Mouse (Mus musculus) heart, adult 18-20 months (tissue): ENCODE results near the gene P2rx7. TPM values are rescaled to one million over a fixed set of nuclear protein-coding genes. Genes with fewer than 3 reads are reported as not detected.

Source experiments
- DNase-seq, 2 experiments: peaks; one replicate each; pipeline ENCODE4 v3.0.0; 2021 to 2022; ENCODE audit warnings: mixed read lengths in 1 of 2
- total RNA-seq, 2 experiments: library from RNA; stranded (reverse); gene quantifications; 2 replicates each; pipeline ENCODE4 v1.2.3; 2021

Gene P2rx7
- total RNA-seq, 2 experiments from 2014 or later = 2.9 to 3.1 TPM

DNA sequence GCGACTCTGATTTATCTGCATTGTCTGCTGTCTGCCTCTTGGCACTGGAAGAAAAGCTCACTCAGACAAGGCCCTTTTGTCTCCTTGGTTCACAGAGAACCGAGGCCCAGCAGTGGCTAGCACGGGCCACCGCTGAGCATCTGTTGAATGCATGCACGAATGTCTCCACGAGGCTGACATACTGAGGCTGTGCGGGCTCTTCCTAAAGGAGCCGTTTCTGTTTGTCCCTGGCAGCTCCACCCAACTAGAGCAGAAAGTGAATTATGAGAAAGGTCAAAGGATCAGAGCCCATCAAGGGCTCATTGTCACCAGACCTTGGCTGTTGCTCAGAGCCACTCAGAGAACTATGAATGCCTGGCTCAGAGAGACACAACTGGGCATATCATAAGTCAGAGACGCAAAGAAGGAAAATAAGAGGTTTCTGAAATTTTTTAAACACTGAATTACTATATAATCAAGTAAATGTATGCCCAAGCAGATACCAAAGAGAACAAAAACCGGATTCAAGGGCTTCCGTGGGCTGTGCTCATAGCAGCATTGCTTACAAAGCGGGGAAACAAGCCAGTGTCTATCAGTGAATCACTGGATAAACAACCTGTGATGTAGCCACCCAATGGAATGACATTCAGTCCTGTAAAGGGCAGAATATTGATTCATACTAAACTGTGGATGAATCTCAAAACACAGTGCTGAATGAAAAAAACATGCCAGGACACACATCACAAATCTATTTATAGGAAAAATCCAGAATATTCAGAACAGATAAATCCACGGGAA is 49.9 kb downstream of the P2rx7 start:
- peak in 1 of 2 experiments; percentile 30 for DNase-seq

DNA sequence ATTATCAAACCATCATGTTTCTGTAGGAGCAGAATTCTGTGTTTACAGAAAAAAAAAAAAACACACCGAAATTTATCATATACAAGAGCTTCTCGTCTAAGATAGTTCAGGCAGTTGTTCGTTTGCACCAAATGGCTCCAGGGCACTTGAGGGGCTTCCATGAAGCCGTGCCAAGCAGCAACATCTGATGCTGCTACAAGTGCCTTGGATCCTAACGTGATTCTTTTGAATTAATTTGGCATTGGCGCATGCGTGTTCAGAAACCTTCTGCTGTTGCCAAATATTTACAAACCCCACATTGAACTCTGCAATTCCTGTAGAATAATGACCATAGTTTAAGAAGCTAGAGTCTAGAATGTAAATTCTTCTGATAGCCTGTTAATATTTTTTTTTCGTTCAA is 51.8 kb downstream of the P2rx7 start:
- no peak for DNase-seq

DNA sequence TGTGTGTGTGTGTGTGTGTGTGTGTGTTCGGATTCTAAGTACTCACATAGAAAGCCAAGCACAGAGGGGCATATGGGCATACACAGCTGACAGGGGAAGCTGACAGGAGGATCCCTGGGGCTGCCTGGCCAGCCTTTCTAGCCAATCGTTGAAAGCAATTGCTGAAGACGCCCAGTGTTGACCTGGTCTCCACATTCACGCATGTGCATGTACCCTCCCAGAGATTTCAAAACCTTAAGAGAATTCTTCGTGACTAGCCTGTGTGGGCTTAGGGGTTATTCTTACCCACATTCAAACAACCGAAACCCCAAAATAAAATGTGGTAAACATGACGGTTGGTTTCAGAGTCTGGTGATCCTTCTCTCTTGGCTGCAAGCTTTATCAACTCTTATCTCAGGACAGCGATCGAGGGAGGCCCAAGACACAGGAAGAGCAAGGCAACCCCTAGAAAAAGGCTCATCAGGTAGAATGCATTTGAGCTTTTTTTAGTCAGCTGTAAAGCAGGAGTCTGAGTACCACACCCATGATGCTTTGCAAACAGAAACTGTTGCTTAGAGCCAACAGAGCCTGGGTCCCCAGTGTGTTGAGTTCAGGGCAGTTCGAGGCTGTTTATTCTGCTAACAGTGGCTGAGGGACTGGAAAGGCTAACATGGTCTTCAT is 54.5 kb downstream of the P2rx7 start:
- DNase-seq = peak in 1 of 2 experiments; percentile 39

DNA sequence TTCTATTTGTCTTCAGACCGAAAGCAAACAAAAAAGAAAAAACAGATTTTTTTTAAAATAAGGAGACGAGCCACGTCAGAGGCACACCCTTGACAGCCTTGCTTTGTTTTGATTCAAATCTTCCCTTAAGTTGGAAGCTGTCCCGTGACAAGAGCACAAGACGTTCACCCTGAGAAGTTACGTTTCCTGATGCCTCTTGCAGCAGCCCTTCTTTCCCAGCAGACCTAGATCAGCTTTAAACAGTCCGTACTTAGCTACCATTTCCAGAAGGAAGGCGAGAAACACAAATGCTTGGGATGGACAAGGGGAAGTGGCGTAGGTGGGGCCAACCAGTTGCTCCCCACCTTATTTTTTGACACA is 55.0 kb downstream of the P2rx7 start:
- DNase-seq = peak; percentile 39 to 45

DNA sequence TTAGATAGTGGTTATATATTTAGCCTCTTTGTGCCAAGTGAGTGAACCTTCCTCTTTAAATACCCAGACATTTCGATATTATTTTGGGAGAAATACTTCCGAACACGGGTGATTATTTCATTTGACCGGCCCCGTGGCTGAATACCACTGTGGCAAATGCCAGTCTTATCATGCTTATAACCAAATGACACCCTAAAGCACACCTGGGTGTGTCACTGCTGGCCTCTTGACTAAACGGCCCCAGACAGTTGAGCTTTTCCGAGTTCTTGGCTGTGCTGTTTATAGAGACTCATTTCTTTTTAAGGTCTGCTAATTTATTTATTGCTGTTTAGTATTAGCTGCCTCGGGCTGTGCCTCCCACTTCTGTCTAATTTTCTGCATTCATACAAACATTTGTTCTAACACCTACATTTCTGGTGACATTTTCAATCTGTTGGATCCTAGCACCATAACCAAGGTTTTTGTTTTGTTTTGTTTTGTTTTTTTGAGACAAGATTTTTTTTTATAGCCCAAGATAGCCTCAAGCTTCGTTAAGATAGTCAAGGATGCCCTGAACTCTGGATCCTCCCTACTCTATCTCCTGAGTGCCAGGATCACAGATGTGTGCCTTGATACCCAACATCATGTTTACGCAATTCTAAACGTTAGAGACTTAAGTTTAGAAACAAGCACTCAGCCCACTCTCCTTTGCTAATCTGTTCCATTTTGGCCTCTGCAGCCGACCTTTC is 56.6 kb downstream of the P2rx7 start:
- no peak for DNase-seq

DNA sequence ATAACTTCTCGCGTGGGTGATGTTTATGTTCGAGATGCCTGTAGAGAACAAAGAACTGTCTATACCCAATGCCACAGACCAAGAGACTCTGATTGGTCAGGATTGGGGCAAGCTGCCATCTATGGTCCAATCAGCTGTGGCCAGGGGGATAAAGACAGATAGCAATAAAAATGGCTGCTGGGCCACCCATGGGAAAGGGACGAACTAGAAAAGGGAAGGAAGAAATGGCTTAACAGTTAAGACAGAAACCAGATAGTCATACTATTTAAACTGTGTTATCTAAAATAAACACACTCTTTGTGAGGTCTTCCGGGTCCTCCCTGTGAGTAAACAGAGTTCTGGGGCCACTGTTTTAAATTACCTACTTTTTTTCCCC is 57.1 kb downstream of the P2rx7 start:
- DNase-seq = no peak

DNA sequence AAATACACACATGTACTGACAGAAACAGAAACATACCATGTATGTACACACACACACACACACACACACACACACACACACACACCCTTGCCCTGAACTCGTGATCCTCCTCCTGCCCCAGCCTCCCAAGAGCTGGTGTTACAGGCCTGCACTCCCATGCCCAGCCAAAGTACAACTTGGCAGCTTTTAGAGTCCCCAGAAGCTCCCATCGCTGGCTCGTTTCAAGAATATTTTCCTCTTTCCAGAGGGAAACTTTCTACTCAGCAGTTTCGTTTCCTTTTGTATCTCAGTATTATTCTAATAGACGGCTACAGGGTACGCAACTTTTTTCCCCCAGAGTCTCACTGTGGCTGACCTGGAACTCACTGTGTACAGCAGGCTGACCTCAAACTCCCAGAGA is 58.4 kb downstream of the P2rx7 start:
- peak in 1 of 2 experiments; percentile 57 for DNase-seq

DNA sequence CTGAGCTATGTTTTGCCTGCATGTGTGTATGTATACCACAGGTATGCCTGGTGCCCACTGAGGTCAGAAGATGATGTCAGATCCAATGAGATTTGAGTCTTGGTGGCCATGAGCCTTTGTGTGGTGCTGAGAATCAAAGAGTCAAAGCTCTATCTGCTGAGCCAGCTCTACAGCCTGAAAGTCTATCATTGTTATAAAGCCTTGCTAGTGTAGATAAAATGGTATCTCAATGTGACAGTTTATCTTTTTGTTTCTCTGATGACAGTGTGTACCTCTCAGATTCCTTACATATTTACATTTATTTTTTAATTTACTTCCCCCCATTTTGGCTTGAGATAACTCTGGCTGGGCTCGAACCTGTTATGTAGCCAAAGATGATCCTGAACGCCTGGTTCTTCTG is 59.9 kb downstream of the P2rx7 start:
- DNase-seq = no peak

DNA sequence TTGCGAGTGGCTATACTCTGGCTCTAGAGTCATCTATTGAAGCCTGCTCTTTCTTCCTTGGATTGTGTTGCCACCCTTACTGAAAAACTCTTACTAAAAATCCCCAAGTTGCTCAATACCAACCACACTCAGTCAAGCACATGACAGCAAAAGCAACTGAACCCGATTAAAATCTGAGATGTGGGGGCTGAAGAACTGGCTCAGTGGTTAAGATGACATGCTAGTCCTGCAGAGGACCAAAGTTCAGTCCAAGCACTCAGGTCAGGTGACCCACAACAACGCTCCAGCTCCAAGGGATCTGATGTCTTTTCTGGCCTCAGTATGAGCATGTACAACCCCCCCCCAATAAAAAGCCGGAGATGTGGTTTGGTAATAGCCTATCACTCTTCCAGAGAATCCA is 60.9 kb downstream of the P2rx7 start:
- no peak for DNase-seq

DNA sequence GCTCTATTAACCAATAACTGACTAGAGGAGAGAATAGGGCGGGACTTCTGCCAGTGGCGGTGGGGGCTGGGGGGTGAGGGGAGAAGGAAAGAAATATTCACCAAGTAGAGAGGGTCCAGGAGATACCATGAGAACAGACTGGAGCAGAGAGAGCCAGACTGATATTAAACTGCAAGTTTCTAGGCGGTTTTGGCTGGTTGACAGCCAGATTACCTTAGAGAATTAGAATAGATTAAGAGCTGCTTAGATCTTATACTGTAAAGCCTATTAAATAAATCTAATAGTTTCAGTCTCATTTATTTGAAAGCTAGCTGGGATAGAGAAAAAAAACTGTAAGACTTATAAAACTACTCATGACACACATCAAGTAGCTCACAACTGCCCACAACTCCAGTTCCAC is 61.5 kb downstream of the P2rx7 start:
- DNase-seq = no peak

DNA sequence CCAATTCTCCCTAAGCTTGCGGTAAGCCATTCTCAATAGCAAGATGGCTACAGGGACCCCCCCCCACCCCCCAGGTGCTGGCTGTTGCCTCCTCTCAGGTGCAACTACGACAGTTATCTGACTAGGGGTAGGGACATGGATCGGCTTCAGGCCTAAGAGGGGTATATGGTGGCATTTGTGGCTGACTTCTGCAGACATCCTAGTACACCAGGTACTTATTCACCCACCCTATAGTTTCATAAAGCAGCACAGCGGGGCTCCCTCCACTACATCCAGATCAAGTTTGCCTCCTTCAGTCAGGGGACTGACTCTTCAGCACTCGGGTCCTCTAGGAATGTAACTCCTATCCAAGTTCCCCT is 63.2 kb downstream of the P2rx7 start:
- DNase-seq = no peak

DNA sequence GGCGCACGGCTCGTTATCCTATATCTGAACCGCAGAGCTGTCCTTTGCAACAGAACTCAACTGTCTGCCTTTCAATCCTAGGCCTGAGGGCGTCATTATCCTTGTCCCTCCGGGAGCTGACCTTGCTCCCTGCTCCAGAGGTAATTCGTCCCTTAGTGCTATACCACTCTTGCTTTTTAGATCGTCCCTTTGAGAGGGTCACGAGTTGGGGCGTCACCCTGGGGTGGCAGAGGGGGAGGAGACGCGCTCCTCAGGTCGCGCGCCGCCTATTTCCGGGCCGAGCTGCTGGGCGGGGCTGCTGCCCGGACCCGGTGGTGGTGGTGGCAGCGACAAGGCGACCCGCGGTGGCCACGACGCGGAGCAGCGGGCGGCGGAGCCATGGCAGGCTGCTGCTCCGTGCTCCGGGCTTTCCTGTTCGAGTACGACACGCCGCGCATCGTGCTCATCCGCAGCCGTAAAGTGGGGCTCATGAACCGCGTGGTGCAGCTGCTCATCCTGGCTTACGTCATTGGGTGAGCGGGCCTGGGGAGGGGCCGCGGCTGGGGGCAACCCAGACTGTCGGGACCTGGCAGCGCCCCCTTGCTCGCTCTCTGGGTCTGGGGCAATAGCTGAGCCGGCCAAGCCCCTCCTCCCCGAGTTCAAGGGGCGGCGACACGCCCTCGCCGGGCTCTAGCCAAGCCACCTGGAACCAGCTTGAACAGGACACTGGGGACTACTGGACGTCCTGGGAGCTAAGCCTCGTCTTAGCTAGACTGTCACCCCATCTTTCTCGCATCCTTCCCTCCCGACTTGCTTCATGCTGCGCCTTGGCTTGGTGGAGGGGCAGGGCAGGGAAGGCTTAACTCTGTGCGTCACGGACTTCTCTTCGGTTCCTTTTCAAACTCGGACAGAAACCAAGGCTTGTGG is 63.8 kb downstream of the P2rx7 start, which contains the start of gene P2rx4:
P2rx4 (plus strand) TSS at position 269 of the 906 bp plus-strand sequence.
- DNase-seq = peak; percentile 89 to 92

DNA sequence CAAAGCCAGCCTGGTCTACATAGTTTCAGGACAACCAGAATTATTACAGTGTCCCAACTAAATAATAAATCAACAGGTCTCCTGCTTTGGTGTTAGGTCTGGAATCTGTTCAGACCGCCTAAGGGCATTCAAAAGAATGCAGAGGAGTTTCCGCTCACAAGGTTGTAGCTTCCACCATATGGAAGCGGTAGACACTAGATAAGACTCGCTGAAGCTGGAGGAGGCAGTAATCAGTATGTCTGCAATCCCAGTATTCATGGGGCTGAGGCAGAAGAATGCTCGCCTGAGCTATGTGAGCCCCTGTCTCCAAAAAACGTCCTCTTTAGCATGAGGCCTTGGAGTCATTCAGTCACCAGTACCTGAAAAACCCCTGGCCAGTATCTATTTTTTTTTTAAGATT is 65.1 kb downstream of the P2rx7 start:
- no peak for DNase-seq

DNA sequence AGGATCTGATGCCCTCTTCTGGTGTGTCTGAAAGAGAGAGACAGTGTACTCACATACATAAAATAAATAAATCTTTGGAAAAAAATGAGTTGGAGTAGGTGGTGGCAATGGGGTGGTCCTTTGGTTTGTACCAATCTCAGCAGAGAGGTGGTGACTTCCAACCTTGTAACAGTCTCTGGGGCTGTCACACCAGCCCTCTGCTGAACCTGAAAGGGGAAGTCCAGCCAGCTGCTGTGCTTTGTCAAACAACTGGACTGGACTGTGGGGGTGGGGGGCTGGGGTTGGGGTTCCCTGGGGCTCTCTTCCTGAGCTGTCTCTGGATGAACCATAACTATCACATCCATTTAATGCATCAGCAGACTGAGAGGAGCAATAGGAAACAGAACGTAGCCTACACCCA is 72.0 kb downstream of the P2rx7 start:
- no peak for DNase-seq

DNA sequence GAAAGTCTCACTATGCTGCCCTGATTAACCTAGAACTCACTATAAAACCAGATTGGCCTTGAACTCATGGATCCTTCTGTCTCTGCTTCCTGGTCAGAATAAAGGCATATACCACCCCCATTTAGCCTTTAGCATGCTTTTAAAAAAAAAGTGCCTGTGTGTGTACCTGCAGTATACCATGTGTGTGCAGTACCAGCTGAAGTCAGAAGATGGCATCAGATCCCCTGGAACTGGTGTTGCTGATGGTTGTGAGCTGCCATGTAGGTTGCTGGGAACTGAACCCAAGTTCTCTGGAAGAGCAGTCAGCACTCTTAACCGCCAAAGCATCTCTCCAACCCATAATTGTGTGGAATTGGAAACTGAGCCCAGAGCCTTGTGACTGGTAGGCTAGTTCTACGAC is 73.1 kb downstream of the P2rx7 start:
- DNase-seq = no peak

DNA sequence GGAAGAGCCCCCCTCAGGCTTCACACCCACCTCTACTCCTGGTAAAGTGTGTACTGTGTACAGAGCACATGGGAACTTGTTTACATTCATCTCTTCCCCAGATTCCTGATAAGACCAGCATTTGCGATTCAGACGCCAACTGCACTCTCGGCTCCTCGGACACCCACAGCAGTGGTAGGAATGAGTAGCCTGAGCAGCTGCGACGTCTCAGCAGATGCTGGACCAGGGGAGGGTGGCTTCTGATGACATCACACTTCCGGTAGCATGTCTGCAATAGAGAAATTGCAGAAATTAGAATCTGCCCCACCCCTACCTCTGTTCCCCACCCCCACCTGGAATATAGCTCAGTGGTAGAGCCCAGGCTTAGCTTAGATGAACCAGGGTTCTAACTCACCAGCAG is 74.7 kb downstream of the P2rx7 start:
- DNase-seq = no peak

DNA sequence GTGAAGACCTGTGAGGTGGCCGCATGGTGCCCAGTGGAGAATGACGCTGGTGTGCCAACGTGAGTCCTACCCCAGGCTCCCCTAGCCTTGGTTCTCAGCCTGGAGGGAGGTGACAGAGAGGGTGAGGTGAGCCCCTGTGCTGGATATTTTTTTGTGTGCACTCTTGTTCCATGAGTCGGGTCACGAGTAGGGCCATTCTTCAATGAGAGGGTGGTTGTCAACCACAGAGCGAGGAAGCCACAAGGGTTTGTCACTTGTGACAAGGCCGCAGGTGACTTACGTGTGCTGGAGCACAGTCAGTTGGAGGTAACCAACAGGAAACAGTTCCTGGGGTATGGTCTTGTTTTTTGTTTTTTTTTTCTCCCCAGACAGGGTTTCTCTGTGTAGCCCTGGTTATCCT is 75.5 kb downstream of the P2rx7 start:
- DNase-seq = no peak

DNA sequence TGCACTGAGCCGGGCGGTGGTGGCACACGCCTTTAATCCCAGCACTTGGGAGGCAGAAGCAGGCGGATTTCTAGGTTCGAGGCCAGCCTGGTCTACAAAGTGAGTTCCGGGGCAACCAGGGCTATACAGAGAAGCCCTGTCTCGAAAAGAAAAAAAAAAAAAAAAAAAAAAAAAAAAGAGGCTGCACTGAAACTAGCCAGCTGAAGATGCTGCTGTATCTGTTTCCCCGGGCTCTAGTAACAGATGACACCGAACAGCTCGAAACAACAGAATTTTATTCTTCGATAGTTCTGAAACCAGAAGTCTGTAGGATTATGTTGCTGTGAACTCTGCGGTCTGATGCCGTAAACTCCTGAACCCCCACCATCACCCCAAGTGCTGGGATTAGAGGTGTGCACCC is 81.7 kb downstream of the P2rx7 start:
- DNase-seq = no peak

DNA sequence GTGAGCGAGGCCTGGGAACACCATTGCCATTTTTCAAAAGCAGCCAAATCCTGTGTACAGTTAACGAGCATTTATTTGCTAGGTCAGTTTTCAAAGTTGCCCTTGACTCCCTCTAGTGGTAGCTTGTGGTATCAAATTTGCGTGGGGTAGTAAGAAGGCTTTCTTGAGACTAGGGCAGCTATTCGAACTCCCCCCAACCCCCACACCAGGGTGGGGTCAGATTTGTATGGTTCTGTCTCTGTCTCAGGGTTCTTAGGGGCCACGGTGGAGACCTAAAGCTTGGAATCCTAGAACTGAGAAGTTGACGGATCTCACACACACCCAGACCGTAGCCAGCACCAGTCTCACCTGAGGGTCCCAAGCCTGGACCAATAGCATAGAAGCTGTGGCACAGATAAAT is 82.4 kb downstream of the P2rx7 start:
- DNase-seq = peak; percentile 62 to 81

DNA sequence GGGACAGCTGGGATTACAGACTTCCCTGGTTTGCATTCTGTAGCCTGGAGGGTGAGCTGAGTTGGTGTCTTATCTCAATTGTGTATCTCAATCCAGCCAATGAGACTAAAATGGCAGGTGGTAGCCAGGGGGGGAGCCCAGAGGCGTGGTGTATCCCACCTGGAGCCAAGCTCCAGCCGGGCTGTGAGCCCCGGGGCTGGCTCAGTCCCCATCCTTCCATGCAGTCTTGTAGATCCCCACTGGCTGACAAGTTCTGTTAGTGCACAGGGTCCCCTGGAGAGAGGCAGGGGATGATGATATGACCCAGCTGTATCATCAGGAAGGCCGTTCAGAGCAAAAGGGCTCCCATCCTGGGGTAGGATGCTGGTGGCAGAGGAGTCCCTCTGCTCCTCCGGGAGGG is 82.9 kb downstream of the P2rx7 start:
- no peak for DNase-seq

DNA sequence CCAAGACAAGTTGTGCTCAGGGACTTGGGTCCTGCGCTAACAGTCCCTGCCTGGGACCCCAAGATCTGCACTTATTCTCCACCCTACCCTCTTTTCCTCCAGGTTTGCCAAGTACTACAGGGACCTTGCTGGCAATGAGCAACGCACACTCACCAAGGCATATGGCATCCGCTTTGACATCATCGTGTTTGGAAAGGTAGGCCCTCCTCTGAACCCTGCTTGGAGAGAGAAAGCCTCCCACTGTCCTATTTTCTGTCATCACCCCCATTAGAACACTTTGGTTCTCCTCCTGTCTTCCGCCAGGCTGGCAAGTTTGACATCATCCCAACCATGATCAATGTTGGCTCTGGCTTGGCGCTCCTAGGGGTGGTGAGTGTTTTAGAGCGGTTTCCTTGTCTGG is 83.4 kb downstream of the P2rx7 start:
- no peak for DNase-seq

DNA sequence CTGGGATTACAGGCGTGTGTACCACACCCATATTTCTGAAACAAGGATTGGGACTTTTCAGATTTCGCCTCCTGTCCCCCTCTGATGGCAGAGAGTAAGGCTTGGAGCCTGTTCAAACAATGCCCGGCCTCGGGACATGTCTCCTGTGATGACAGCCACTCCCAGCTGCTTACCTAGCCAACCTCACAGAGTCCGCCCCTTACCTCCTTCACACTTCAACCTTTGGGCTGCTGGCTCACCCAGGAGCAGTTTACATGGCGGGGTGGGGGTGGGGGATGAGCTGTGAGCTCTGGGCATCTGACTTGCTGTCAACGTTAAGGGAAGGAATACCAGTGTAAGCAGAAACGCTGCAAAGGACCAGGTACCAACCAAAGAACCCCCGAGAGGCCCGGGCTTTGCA is 87.1 kb downstream of the P2rx7 start:
- DNase-seq = no peak
